Mouse (Mus musculus): Measurements from ENCODE around the gene Slc15a2.

DNA sequence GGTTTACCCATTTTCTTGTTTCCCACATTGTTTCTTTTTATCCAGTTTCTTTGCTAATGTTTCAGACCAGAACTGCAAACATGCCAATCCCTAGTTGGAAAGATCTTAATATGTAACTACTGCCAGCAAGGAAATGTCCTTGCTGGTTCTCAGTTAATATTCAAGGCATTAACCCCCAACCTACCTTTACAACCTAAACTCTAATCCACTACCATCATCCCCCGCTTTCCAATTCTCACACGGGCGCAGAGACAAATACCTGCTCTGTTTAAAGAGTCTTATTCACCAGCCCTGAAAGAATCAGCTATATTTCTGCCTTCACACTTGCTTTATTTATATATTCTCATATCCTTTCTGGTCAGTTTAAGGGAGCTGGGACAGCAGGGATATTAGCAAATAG is 23.9 kb upstream of the Slc15a2 start:
- TF ChIP-seq GATA1 (IDR thresholded peaks at IDR 0.05; ENCODE audit: borderline replicate concordance, low read length) (no peak), FLI1 (IDR thresholded peaks at IDR 0.05; ENCODE audit: low read length) (no peak)
